Mouse (Mus musculus) CH12.LX (cell line): ENCODE results near the gene Icam5. TPM values are rescaled to one million over a fixed set of nuclear protein-coding genes. Genes with fewer than 3 reads are reported as not detected.
A peak's percentile ranks its signal among the peaks of the same experiment; 100 is the strongest.

ENCODE experiments used
- DNase-seq: peaks from one replicate; pipeline ENCODE4 v3.0.0-alpha.2; 2013; ENCODE audit errors: extremely low read depth
- H3K27ac ChIP-seq: 2 replicates; pipeline ENCODE4 v1.5.1; 2012; ENCODE audit warnings: low read depth, mild to moderate bottlenecking, control low read depth, moderate library complexity; ENCODE audit not compliant: insufficient read depth
- H3K27me3 ChIP-seq: replicated peaks from 2 replicates; pipeline ENCODE3; 2012; ENCODE audit warnings: inconsistent platforms
- H3K36me3 ChIP-seq, 2 experiments: replicated peaks in 1 of 2; 2 replicates each; pipeline versions ENCODE3 to v1.6.1; 2012; ENCODE audit warnings: inconsistent platforms in 1 of 2, low read length in 1 of 2, mild to moderate bottlenecking in 1 of 2, mixed read lengths in 1 of 2, moderate library complexity in 1 of 2; ENCODE audit not compliant: control insufficient read depth in 1 of 2, insufficient read depth in 1 of 2
- H3K4me1 ChIP-seq, 2 experiments: 2 replicates each; pipeline ENCODE4 v1.6.1; 2012; ENCODE audit warnings: inconsistent platforms in 1 of 2, moderate library complexity in 1 of 2; ENCODE audit not compliant: insufficient read depth in 2 of 2, control insufficient read depth in 1 of 2
- H3K4me2 ChIP-seq: 2 replicates; pipeline ENCODE4 v1.6.1; 2012; ENCODE audit warnings: low read depth, mild to moderate bottlenecking, control low read depth; ENCODE audit not compliant: poor library complexity, insufficient read depth, severe bottlenecking
- H3K4me3 ChIP-seq, 3 experiments: fragments of 150-350 bp in 1 of 3; sonication (generic) in 1 of 3; replicated peaks in 1 of 3; 2 replicates each; pipeline versions ENCODE3 to v1.5.1; 2011 to 2012; ENCODE audit warnings: low read depth in 2 of 3, low read length in 2 of 3, mild to moderate bottlenecking in 2 of 3, moderate library complexity in 2 of 3, control low read depth in 1 of 3, improper control_type of control experiment in 1 of 3, inconsistent platforms in 1 of 3, mixed read lengths in 1 of 3; ENCODE audit not compliant: poor library complexity in 1 of 3
- H3K79me2 ChIP-seq: replicated peaks from 2 replicates; pipeline ENCODE4 v1.6.1; 2012; ENCODE audit warnings: mild to moderate bottlenecking, moderate library complexity; ENCODE audit not compliant: control insufficient read depth, poor library complexity, insufficient read depth, severe bottlenecking; ENCODE audit errors: extremely low read depth
- H3K9ac ChIP-seq: 2 replicates; pipeline ENCODE4 v1.6.1; 2012; ENCODE audit warnings: low read depth, mild to moderate bottlenecking, control low read depth, moderate library complexity; ENCODE audit not compliant: insufficient read depth
- H3K9me3 ChIP-seq: replicated peaks from 2 replicates; pipeline ENCODE3; 2012; ENCODE audit warnings: low read length, inconsistent platforms, mixed read lengths
- BHLHE40 ChIP-seq: IDR thresholded peaks from 2 replicates; pipeline ENCODE4 v1.6.1; 2011; ENCODE audit warnings: mild to moderate bottlenecking, low read depth, low read length, improper control_type of control experiment
- CHD1 ChIP-seq: IDR thresholded peaks from 2 replicates; pipeline ENCODE4 v1.6.1; 2012; ENCODE audit warnings: low read depth, low read length, improper control_type of control experiment, inconsistent platforms
- CHD2 ChIP-seq: IDR thresholded peaks from 2 replicates; pipeline ENCODE4 v1.6.1; 2011; ENCODE audit warnings: low read length, improper control_type of control experiment
- CTCF ChIP-seq, 2 experiments: IDR thresholded peaks in 1 of 2; conservative IDR thresholded peaks in 1 of 2; 2 replicates each; pipeline ENCODE4 v1.5.1; 2011 to 2012; ENCODE audit warnings: low read depth in 2 of 2, low read length in 2 of 2, improper control_type of control experiment in 1 of 2, inconsistent platforms in 1 of 2, mild to moderate bottlenecking in 1 of 2, moderate library complexity in 1 of 2
- E2F4 ChIP-seq: IDR thresholded peaks from 2 replicates; pipeline ENCODE4 v1.6.1; 2011; ENCODE audit warnings: low read depth, low read length, improper control_type of control experiment; ENCODE audit not compliant: insufficient replicate concordance
- ELF1 ChIP-seq: IDR thresholded peaks from 2 replicates; pipeline ENCODE4 v1.6.1; 2014; ENCODE audit warnings: low read depth, mild to moderate bottlenecking, inconsistent platforms, low read length, improper control_type of control experiment
- EP300 ChIP-seq: IDR thresholded peaks from 2 replicates; pipeline ENCODE4 v1.6.1; 2011; ENCODE audit warnings: low read length, improper control_type of control experiment
- ETS1 ChIP-seq: conservative IDR thresholded peaks from 2 replicates; pipeline ENCODE4 v1.6.1; 2012; ENCODE audit warnings: low read depth, mild to moderate bottlenecking, inconsistent platforms, low read length, improper control_type of control experiment, moderate library complexity
- GABPA ChIP-seq: IDR thresholded peaks from 2 replicates; pipeline ENCODE4 v1.6.1; 2012; ENCODE audit warnings: low read depth, low read length, improper control_type of control experiment, inconsistent platforms; ENCODE audit not compliant: insufficient replicate concordance
- HCFC1 ChIP-seq: IDR thresholded peaks from 2 replicates; pipeline ENCODE4 v1.6.1; 2012; ENCODE audit warnings: low read depth, mild to moderate bottlenecking, inconsistent platforms, low read length, improper control_type of control experiment
- IRF4 ChIP-seq: IDR thresholded peaks from 2 replicates; pipeline ENCODE4 v1.6.1; 2014; ENCODE audit warnings: low read depth, mild to moderate bottlenecking, inconsistent platforms, low read length, improper control_type of control experiment
- JUN ChIP-seq: IDR thresholded peaks from 2 replicates; pipeline ENCODE4 v1.6.1; 2011; ENCODE audit warnings: low read depth, mild to moderate bottlenecking, low read length, improper control_type of control experiment, moderate library complexity; ENCODE audit not compliant: insufficient read depth
- JUND ChIP-seq: conservative IDR thresholded peaks from 2 replicates; pipeline ENCODE4 v1.6.1; 2011; ENCODE audit warnings: low read depth, low read length, improper control_type of control experiment
- KAT2A ChIP-seq: IDR thresholded peaks from 2 replicates; pipeline ENCODE4 v1.6.1; 2012; ENCODE audit warnings: low read length, improper control_type of control experiment, inconsistent platforms; ENCODE audit not compliant: insufficient replicate concordance
- MAFK ChIP-seq: IDR thresholded peaks from 2 replicates; pipeline ENCODE4 v1.6.1; 2011; ENCODE audit warnings: low read length, improper control_type of control experiment; ENCODE audit not compliant: insufficient replicate concordance
- MAX ChIP-seq: IDR thresholded peaks from 2 replicates; pipeline ENCODE4 v1.6.1; 2011; ENCODE audit warnings: low read length, improper control_type of control experiment
- MAZ ChIP-seq: IDR thresholded peaks from 2 replicates; pipeline ENCODE4 v1.6.1; 2012; ENCODE audit warnings: low read depth, mild to moderate bottlenecking, inconsistent platforms, low read length, improper control_type of control experiment, moderate library complexity
- MEF2A ChIP-seq: IDR thresholded peaks from 2 replicates; pipeline ENCODE4 v1.6.1; 2014; ENCODE audit warnings: low read depth, mild to moderate bottlenecking, inconsistent platforms, low read length, improper control_type of control experiment, borderline replicate concordance
- MXI1 ChIP-seq: IDR thresholded peaks from 2 replicates; pipeline ENCODE4 v1.6.1; 2011; ENCODE audit warnings: mild to moderate bottlenecking, low read depth, low read length, improper control_type of control experiment
- MYC ChIP-seq: IDR thresholded peaks from 2 replicates; pipeline ENCODE4 v1.6.1; 2011; ENCODE audit warnings: low read depth, mild to moderate bottlenecking, improper control_type of control experiment, low read length
- NELFE ChIP-seq: IDR thresholded peaks from 2 replicates; pipeline ENCODE4 v1.6.1; 2011; ENCODE audit warnings: low read depth, low read length, improper control_type of control experiment
- NRF1 ChIP-seq: IDR thresholded peaks from 2 replicates; pipeline ENCODE4 v1.6.1; 2014; ENCODE audit warnings: low read depth, mild to moderate bottlenecking, inconsistent platforms, low read length, improper control_type of control experiment, moderate library complexity
- PAX5 ChIP-seq: IDR thresholded peaks from 2 replicates; pipeline ENCODE4 v1.6.1; 2012; ENCODE audit warnings: low read length, inconsistent platforms, mixed read lengths
- POLR2A ChIP-seq: IDR thresholded peaks from 2 replicates; pipeline ENCODE4 v1.6.1; 2011; ENCODE audit warnings: low read depth, mild to moderate bottlenecking, improper control_type of control experiment, low read length
- POLR2AphosphoS2 ChIP-seq: IDR thresholded peaks from 2 replicates; pipeline ENCODE4 v1.6.1; 2011; ENCODE audit warnings: low read depth, low read length, improper control_type of control experiment
- RAD21 ChIP-seq: IDR thresholded peaks from 2 replicates; pipeline ENCODE4 v1.6.1; 2011; ENCODE audit warnings: low read depth, mild to moderate bottlenecking, low read length, improper control_type of control experiment, moderate library complexity
- RCOR1 ChIP-seq: conservative IDR thresholded peaks from 2 replicates; pipeline ENCODE4 v1.6.1; 2012; ENCODE audit warnings: low read depth, mild to moderate bottlenecking, inconsistent platforms, low read length, improper control_type of control experiment
- SIN3A ChIP-seq: IDR thresholded peaks from 2 replicates; pipeline ENCODE4 v1.6.1; 2012; ENCODE audit warnings: low read length, improper control_type of control experiment, inconsistent platforms
- SMC3 ChIP-seq: IDR thresholded peaks from 2 replicates; pipeline ENCODE4 v1.6.1; 2011; ENCODE audit warnings: low read depth, low read length, improper control_type of control experiment
- TBP ChIP-seq: conservative IDR thresholded peaks from 2 replicates; pipeline ENCODE4 v1.6.1; 2011; ENCODE audit warnings: low read depth, low read length, improper control_type of control experiment
- TCF12 ChIP-seq: IDR thresholded peaks from 2 replicates; pipeline ENCODE4 v1.6.1; 2014; ENCODE audit warnings: low read depth, mild to moderate bottlenecking, inconsistent platforms, low read length, improper control_type of control experiment
- UBTF ChIP-seq: IDR thresholded peaks from 2 replicates; pipeline ENCODE4 v1.6.1; 2012; ENCODE audit warnings: low read depth, mild to moderate bottlenecking, inconsistent platforms, low read length, improper control_type of control experiment, moderate library complexity
- USF1 ChIP-seq: IDR thresholded peaks from 2 replicates; pipeline ENCODE4 v1.6.1; 2014; ENCODE audit warnings: low read depth, mild to moderate bottlenecking, inconsistent platforms, low read length, improper control_type of control experiment
- USF2 ChIP-seq: conservative IDR thresholded peaks from 2 replicates; pipeline ENCODE4 v1.6.1; 2011; ENCODE audit warnings: low read depth, low read length, improper control_type of control experiment
- ZC3H11A ChIP-seq: IDR thresholded peaks from 2 replicates; pipeline ENCODE4 v1.6.1; 2012; ENCODE audit warnings: low read depth, mild to moderate bottlenecking, inconsistent platforms, low read length, improper control_type of control experiment
- ZKSCAN1 ChIP-seq: IDR thresholded peaks from 2 replicates; pipeline ENCODE4 v1.6.1; 2012; ENCODE audit warnings: low read depth, inconsistent platforms, low read length, improper control_type of control experiment, borderline replicate concordance
- ZMIZ1 ChIP-seq: IDR thresholded peaks from 2 replicates; pipeline ENCODE4 v1.6.1; 2012; ENCODE audit warnings: low read depth, mild to moderate bottlenecking, inconsistent platforms, low read length, improper control_type of control experiment
- ZNF384 ChIP-seq: IDR thresholded peaks from 2 replicates; pipeline ENCODE4 v1.6.1; 2012; ENCODE audit warnings: low read depth, low read length, improper control_type of control experiment, inconsistent platforms
- dilution Hi-C: fragments of 300-500 bp; cut with MboI; formaldehyde crosslinking; loops from 2 replicates; pipeline ENCODE4 v1.14.3; 2020; ENCODE audit warnings: low sequenced_read_pairs; ENCODE audit not compliant: extremely low pct_unique_long_range_greater_than_20kb, extremely low pct_ligation_motif_present
- in situ Hi-C: fragments of 300-500 bp; cut with MboI; formaldehyde crosslinking; loops from 3 replicates; pipeline ENCODE4 v1.14.3; 2019; ENCODE audit warnings: low sequenced_read_pairs, low pct_ligation_motif_present, low pct_unique_long_range_greater_than_20kb, mixed read lengths
- polyA plus RNA-seq: library from polyadenylated mRNA; unstranded; fragments of >175 nt; gene quantifications from 2 replicates; pipeline ENCODE4 v1.2.1, GENCODE M21; 2012; ENCODE audit warnings: low read depth; ENCODE audit not compliant: insufficient read length
- total RNA-seq, 2 experiments: library from RNA; depleted of rRNA; stranded (reverse); fragments of 300-350 nt in 1 of 2; fragments of >200 nt in 1 of 2; gene quantifications; 2 replicates each; pipeline ENCODE4 v1.2.3; 2012 to 2014

Gene Icam5
- total and polyA plus RNA-seq, 3 experiments: 0.89 to 4.9 (median 1.6) TPM

DNA sequence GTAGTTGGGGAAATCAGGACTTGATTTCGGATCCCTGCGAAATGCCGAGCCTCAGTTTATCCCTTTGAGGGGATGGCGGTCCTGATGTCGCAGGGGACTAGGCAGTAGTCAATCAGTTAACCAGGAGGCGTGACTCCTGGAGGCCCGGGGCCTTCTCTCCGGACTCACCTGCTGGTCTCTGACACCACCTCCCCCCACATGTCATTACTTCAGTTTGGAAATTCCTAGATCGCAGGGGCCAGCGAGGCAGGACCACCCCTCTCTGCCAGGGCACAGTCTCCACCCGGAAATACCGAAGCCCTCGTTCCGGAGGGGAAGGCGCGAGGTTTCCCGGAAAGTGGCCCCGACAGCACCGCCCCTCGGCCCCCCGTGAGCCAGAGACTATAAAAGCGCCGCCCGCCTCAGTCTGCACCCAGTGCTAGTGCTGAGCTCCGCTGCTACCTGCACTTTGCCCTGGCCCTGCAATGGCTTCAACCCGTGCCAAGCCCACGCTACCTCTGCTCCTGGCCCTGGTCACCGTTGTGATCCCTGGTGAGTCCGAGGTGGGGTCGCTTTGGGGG lies 16.2 kb upstream of the Icam5 start, which contains the start of gene Icam1:
Icam1 (plus strand) TSS at position 415 of the 560 bp plus-strand sequence.
- peak within 1 kb of the TSS; percentile 77 for H3K27ac ChIP-seq
- H3K9ac ChIP-seq: peak within 1 kb of the TSS; percentile 50
- peak within 1 kb of the TSS; percentile 89 for H3K4me2 ChIP-seq
- no peaks in the 10 kb centered on the region for H3K9me3 ChIP-seq
- in situ Hi-C loops: loop anchor here (10.0 kb wide), 1 partner anchor 129 kb away; the partner anchor contains the start of gene Cdc37
- peaks cover 17 to 41% of the 10 kb centered on the region in 2 experiments for H3K4me1 ChIP-seq
- TF ChIP-seq IRF4 (peak; percentile 72), RAD21 (no peak), MYC (no peak; the same call in 1 of the 2 replicates), SMC3 (no peak), ETS1 (peak; percentile 66; the same call in 1 of the 2 replicates), NRF1 (peak; percentile 34), CHD2 (peak; percentile 71; the same call in 1 of the 2 replicates), MAZ (peak; percentile 86; the same call in 1 of the 2 replicates), MXI1 (peak; percentile 95), KAT2A (0 out of 2 replicates have a peak, but pooled peaks have one; percentile 24), JUND (no peak), SIN3A (peak; percentile 87), JUN (no peak), RCOR1 (peak; percentile 34; the same call in 1 of the 2 replicates), MAX (peak; percentile 84), CTCF (conservative IDR thresholded peaks at IDR 0.05 in 1 of 2, IDR thresholded peaks at IDR 0.05 in 1 of 2; ENCODE audit: low read depth in 2 of 2, low read length in 2 of 2) (no peak), USF2 (no peak), PAX5 (no peak), TBP (peak; percentile 97), ZNF384 (0 out of 2 replicates have a peak, but pooled peaks have one; percentile 6), ZC3H11A (no peak), MAFK (peak; percentile 1; the same call in 1 of the 2 replicates), GABPA (no peak), ZMIZ1 (peak; percentile 99), EP300 (peak; percentile 16; the same call in 1 of the 2 replicates), USF1 (no peak), ELF1 (peak; percentile 93), POLR2AphosphoS2 (peak; percentile 98), TCF12 (peak; percentile 97), BHLHE40 (peak; percentile 74), HCFC1 (peak; percentile 61), E2F4 (no peak), NELFE (peak; percentile 99), POLR2A (peak; percentile 100), MEF2A (peak; percentile 75), ZKSCAN1 (no peak), UBTF (no peak), CHD1 (no peak)
- TF ChIP-seq, all 38 proteins: peak for 23
- Histone ChIP-seq H3K4me3 (peak within 1 kb of the TSS; percentile 60 to 90 (median 69)), H3K27me3 (no peaks in the 10 kb centered on the region), H3K36me3 (peaks cover 21 to 33% of the 10 kb centered on the region in 2 experiments), H3K79me2 (peaks cover 46% of the 10 kb centered on the region)
- dilution Hi-C loops: no loop called here
- DNase-seq: peak; percentile 81
